Mouse (Mus musculus): ENCODE results near the gene 2310011J03Rik. TPM values are rescaled to one million over a fixed set of nuclear protein-coding genes. Genes with fewer than 3 reads are reported as not detected.

2310011J03Rik gene
- polyA plus RNA-seq, 1 experiment = 11.6 TPM

DNA sequence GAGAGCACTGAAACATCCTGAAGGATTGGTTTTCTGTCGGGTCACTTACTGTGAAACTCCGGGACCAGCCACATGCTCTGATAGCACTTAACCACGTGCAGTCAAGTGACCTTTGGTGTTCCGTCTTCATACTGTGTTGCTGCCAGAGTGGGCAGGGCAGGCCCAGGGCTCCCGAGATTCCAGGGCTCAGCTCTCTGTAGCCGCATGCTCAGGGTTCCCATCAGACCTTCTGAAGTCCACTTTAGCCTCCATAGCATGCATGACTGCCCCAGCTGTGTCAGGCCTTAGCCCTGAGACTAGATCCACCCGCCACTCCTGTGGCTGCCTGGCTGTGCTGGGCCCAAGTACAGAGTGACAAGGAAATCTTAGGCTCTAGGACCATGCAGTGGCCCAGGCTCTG lies 39.0 kb downstream of the 2310011J03Rik start:
- Histone ChIP-seq H3K9me3 (replicated peaks; ENCODE audit: control insufficient read depth, insufficient read depth, low read length, poor library complexity, severe bottlenecking) (no peaks in the 10 kb centered on the region), H3K4me1 (ENCODE audit: control insufficient read depth, insufficient read depth, low read length) (no peaks in the 10 kb centered on the region), H3K36me3 (ENCODE audit: control insufficient read depth, insufficient read depth, low read length, poor library complexity, severe bottlenecking) (peaks cover 66% of the 10 kb centered on the region), H3K27me3 (ENCODE audit: control insufficient read depth, insufficient read depth, low read length, poor library complexity, severe bottlenecking) (no peaks in the 10 kb centered on the region), H3K9ac (ENCODE audit: low read depth, poor library complexity, severe bottlenecking) (no peak overlapping the region), H3K4me3 (ENCODE audit: low read depth, low read length) (no peak overlapping the region), H3K27ac (ENCODE audit: insufficient read depth, low read length) (no peak overlapping the region)
- TF ChIP-seq EP300 (IDR thresholded peaks at IDR 0.05; ENCODE audit: insufficient read depth, low read depth, low read length) (no peak), CTCF (IDR thresholded peaks at IDR 0.05; ENCODE audit: low read depth, low read length) (no peak), POLR2A (IDR thresholded peaks at IDR 0.05; ENCODE audit: insufficient read depth, low read length) (no peak)

DNA sequence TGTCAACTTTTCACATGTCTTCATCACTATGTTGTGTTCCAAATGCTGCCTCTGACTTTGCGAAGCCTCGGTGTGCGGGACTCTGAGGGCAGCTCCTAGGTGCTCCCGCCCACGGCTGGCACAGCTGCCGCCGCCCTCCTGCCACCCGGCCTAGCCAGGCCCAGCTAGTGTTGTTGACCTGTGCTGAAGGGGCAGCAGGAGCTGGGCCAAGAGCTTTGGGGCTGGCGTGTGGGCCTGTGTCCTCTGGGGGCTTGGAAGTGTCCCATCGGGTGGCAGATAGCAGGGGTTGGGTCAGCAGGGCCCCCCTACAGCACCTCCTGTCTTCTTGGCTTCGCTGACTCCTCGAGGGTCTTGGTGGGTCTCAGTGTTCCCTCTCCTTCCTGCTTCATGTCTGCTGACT lies 41.1 kb downstream of the 2310011J03Rik start:
- H3K4me3 ChIP-seq (ENCODE audit: low read depth, low read length) = no peak overlapping the region
- H3K27ac ChIP-seq (ENCODE audit: insufficient read depth, low read length) = no peak overlapping the region
- H3K4me1 ChIP-seq (ENCODE audit: control insufficient read depth, insufficient read depth, low read length) = no peaks in the 10 kb centered on the region
- TF ChIP-seq POLR2A (IDR thresholded peaks at IDR 0.05; ENCODE audit: insufficient read depth, low read length) = no peak
- TF ChIP-seq CTCF (IDR thresholded peaks at IDR 0.05; ENCODE audit: low read depth, low read length) = no peak
- TF ChIP-seq EP300 (IDR thresholded peaks at IDR 0.05; ENCODE audit: insufficient read depth, low read depth, low read length) = no peak
- H3K9ac ChIP-seq (ENCODE audit: low read depth, poor library complexity, severe bottlenecking) = no peak overlapping the region
- H3K9me3 ChIP-seq (replicated peaks; ENCODE audit: control insufficient read depth, insufficient read depth, low read length, poor library complexity, severe bottlenecking) = no peaks in the 10 kb centered on the region
- peaks cover 49% of the 10 kb centered on the region for H3K36me3 ChIP-seq (ENCODE audit: control insufficient read depth, insufficient read depth, low read length, poor library complexity, severe bottlenecking)
- no peaks in the 10 kb centered on the region for H3K27me3 ChIP-seq (ENCODE audit: control insufficient read depth, insufficient read depth, low read length, poor library complexity, severe bottlenecking)

DNA sequence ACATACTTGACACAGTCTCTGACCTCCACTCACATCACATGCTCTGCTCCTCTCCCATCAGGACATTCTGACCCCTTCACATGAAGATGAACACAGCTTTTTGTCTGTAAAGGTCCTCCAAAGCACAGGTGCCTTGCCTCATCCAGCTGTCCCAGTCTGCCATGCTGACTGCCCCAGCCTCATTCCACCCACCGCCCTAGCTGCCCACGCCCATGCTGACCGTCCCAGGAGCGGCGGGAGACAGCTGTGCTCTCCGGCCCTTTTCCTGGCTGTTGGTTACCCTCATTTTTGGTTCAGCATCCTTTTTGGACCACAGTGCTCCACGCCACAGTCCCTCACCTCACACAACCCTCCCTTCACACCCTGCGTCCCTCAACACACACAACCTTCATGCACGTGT lies 41.9 kb downstream of the 2310011J03Rik start:
- no peak overlapping the region for H3K4me3 ChIP-seq (ENCODE audit: low read depth, low read length)
- no peak for TF ChIP-seq CTCF (IDR thresholded peaks at IDR 0.05; ENCODE audit: low read depth, low read length)
- TF ChIP-seq EP300 (IDR thresholded peaks at IDR 0.05; ENCODE audit: insufficient read depth, low read depth, low read length) = no peak
- H3K4me1 ChIP-seq (ENCODE audit: control insufficient read depth, insufficient read depth, low read length) = no peaks in the 10 kb centered on the region
- H3K27me3 ChIP-seq (ENCODE audit: control insufficient read depth, insufficient read depth, low read length, poor library complexity, severe bottlenecking) = no peaks in the 10 kb centered on the region
- no peak overlapping the region for H3K9ac ChIP-seq (ENCODE audit: low read depth, poor library complexity, severe bottlenecking)
- peaks cover 45% of the 10 kb centered on the region for H3K36me3 ChIP-seq (ENCODE audit: control insufficient read depth, insufficient read depth, low read length, poor library complexity, severe bottlenecking)
- no peak overlapping the region for H3K27ac ChIP-seq (ENCODE audit: insufficient read depth, low read length)
- H3K9me3 ChIP-seq (replicated peaks; ENCODE audit: control insufficient read depth, insufficient read depth, low read length, poor library complexity, severe bottlenecking) = no peaks in the 10 kb centered on the region

DNA sequence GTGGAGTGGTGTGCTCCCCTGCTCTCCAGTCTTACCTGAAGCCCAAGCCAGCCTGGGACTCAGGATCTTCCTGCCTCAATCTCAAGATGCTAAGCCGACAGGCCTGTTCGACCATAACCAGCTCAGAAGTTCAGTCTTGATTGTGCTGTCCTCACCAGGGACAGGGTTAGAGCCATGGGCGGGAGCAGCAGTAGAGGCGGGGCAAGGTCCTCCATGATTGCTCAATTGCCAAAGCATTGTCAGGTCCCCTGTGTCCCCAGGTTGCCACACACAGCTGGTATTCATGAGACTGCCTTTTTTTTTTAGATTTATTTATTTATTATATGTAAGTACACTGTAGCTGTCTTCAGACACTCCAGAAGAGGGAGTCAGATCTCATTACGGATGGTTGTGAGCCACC lies 44.1 kb downstream of the 2310011J03Rik start:
- Histone ChIP-seq H3K4me3 (ENCODE audit: low read depth, low read length) (no peak overlapping the region), H3K4me1 (ENCODE audit: control insufficient read depth, insufficient read depth, low read length) (no peaks in the 10 kb centered on the region), H3K9ac (ENCODE audit: low read depth, poor library complexity, severe bottlenecking) (no peak overlapping the region), H3K9me3 (replicated peaks; ENCODE audit: control insufficient read depth, insufficient read depth, low read length, poor library complexity, severe bottlenecking) (no peaks in the 10 kb centered on the region), H3K27me3 (ENCODE audit: control insufficient read depth, insufficient read depth, low read length, poor library complexity, severe bottlenecking) (no peaks in the 10 kb centered on the region), H3K36me3 (ENCODE audit: control insufficient read depth, insufficient read depth, low read length, poor library complexity, severe bottlenecking) (peaks cover 35% of the 10 kb centered on the region), H3K27ac (ENCODE audit: insufficient read depth, low read length) (no peak overlapping the region)
- TF ChIP-seq EP300 (IDR thresholded peaks at IDR 0.05; ENCODE audit: insufficient read depth, low read depth, low read length) (no peak), CTCF (IDR thresholded peaks at IDR 0.05; ENCODE audit: low read depth, low read length) (no peak)

DNA sequence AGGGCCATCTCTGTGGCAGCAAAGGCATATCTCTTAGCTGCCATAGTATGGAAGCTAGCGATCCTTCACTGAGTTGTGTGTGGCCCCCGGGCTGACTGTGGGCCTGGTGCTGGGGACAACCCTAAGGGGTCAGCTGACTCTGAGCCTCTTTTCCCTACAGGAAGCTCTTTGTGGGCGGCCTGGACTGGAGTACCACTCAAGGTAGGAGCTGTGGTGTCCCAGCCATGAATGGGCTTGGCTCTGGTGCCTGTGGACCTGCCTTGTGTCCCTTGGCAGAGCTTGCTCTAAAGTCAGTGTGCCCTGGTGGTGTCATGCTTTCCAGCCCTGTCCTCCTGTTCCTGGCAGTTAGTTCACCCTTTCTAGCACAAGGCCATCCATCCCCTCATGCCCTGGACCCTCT lies 46.5 kb downstream of the 2310011J03Rik start:
- peaks cover 19% of the 10 kb centered on the region for H3K36me3 ChIP-seq (ENCODE audit: control insufficient read depth, insufficient read depth, low read length, poor library complexity, severe bottlenecking)
- H3K4me1 ChIP-seq (ENCODE audit: control insufficient read depth, insufficient read depth, low read length) = no peaks in the 10 kb centered on the region
- TF ChIP-seq EP300 (IDR thresholded peaks at IDR 0.05; ENCODE audit: insufficient read depth, low read depth, low read length) (no peak), CTCF (IDR thresholded peaks at IDR 0.05; ENCODE audit: low read depth, low read length) (no peak), POLR2A (IDR thresholded peaks at IDR 0.05; ENCODE audit: insufficient read depth, low read length) (no peak)
- no peaks in the 10 kb centered on the region for H3K27me3 ChIP-seq (ENCODE audit: control insufficient read depth, insufficient read depth, low read length, poor library complexity, severe bottlenecking)
- no peak overlapping the region for H3K9ac ChIP-seq (ENCODE audit: low read depth, poor library complexity, severe bottlenecking)
- no peak overlapping the region for H3K4me3 ChIP-seq (ENCODE audit: low read depth, low read length)
- no peak overlapping the region for H3K27ac ChIP-seq (ENCODE audit: insufficient read depth, low read length)
- H3K9me3 ChIP-seq (replicated peaks; ENCODE audit: control insufficient read depth, insufficient read depth, low read length, poor library complexity, severe bottlenecking) = no peaks in the 10 kb centered on the region

DNA sequence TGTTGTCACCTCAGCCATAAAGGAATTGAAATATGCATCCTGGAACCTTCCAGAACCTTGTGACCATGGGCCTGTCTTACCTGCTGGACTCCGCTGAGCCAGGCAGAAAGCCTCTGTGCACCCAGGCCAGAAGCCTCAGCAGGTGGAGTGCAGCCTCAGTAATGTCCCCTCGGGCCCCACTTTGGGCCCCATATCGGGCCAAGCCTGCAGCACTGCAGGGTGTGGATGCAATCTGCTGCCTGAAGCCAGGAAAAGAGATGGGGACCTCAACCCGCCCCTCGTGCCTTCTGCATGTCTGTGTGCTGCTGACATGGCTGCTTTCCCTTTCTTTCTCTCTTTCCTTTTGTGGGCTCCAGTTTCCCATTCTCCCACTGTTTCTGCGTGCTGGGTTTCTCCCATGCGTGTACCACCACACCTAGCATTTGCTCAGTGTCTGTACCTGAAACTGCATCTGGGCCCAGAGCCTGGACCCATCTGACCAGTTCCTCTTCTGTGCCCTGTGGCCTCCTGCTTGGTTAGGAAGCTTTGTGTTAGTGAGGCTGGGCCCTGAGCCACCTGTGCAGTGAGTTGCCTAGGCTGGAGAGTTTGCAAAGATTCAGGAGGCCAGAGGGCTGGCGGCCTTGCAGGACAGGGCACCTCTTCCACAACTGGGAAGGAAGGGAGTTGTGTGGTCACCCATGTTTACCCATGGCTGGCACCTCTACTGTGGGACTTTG lies 48.3 kb downstream of the 2310011J03Rik start:
- TF ChIP-seq EP300 (IDR thresholded peaks at IDR 0.05; ENCODE audit: insufficient read depth, low read depth, low read length) = no peak
- no peak for TF ChIP-seq POLR2A (IDR thresholded peaks at IDR 0.05; ENCODE audit: insufficient read depth, low read length)
- no peak for TF ChIP-seq CTCF (IDR thresholded peaks at IDR 0.05; ENCODE audit: low read depth, low read length)
- Histone ChIP-seq H3K4me1 (ENCODE audit: control insufficient read depth, insufficient read depth, low read length) (no peaks in the 10 kb centered on the region), H3K9me3 (replicated peaks; ENCODE audit: control insufficient read depth, insufficient read depth, low read length, poor library complexity, severe bottlenecking) (no peaks in the 10 kb centered on the region), H3K27ac (ENCODE audit: insufficient read depth, low read length) (no peak overlapping the region), H3K36me3 (ENCODE audit: control insufficient read depth, insufficient read depth, low read length, poor library complexity, severe bottlenecking) (peaks cover 16% of the 10 kb centered on the region), H3K27me3 (ENCODE audit: control insufficient read depth, insufficient read depth, low read length, poor library complexity, severe bottlenecking) (no peaks in the 10 kb centered on the region), H3K9ac (ENCODE audit: low read depth, poor library complexity, severe bottlenecking) (no peak overlapping the region), H3K4me3 (ENCODE audit: low read depth, low read length) (no peak overlapping the region)

Data from ES-Bruce4 (cell line).